16 mouse cellular contexts compared by ENCODE assay signal in genomic region chr2:140740511-140740910, GRCm38 (mm10).
"Had no signal": no experiment of that assay in that cellular context is flagged by ENCODE, and none has a peak within 500 bp of the region (broad histone marks: within the 10 kb centered on the region; RNA-seq: fewer than 3 reads in every experiment).

No protein-coding gene starts in this region.

- H3K27ac ChIP-seq: neural tube, embryonic 13.5 days; neural tube, embryonic 15.5 days; stomach, embryonic 15.5 days; stomach, postnatal 0 days had no signal

- H3K36me3 ChIP-seq: neural tube, embryonic 13.5 days; neural tube, embryonic 15.5 days; stomach, embryonic 15.5 days had no signal

- DNase-seq: retina, postnatal 1 day; right cerebral cortex, adult 18-20 months; right cerebral cortex, postnatal 14 days; right cerebral cortex, postnatal 25 days; right cerebral cortex, postnatal 4 days; spleen, adult 18-20 months; thymus, adult 18-20 months; thymus, adult 2 months; thymus, postnatal 14 days; thymus, postnatal 25 days; thymus, postnatal 36 days; thymus, postnatal 4 days had no signal

- H3K27me3 ChIP-seq: neural tube, embryonic 13.5 days; neural tube, embryonic 15.5 days; stomach, embryonic 15.5 days had no signal

- H3K4me2 ChIP-seq: neural tube, embryonic 13.5 days; neural tube, embryonic 15.5 days; stomach, embryonic 15.5 days had no signal

- H3K4me3 ChIP-seq: neural tube, embryonic 13.5 days; neural tube, embryonic 15.5 days; stomach, embryonic 15.5 days had no signal

- H3K9me3 ChIP-seq: neural tube, embryonic 13.5 days; neural tube, embryonic 15.5 days; stomach, embryonic 15.5 days had no signal

- H3K4me1 ChIP-seq: neural tube, embryonic 13.5 days; neural tube, embryonic 15.5 days; stomach, embryonic 15.5 days had no signal

- H3K9ac ChIP-seq: neural tube, embryonic 13.5 days; neural tube, embryonic 15.5 days; stomach, embryonic 15.5 days had no signal
